Mouse (Mus musculus) adrenal gland, postnatal 10 days (tissue): ENCODE measurements around the gene Osbpl7. TPM values are rescaled to one million over a fixed set of nuclear protein-coding genes. Genes with fewer than 3 reads are reported as not detected.

Experiments
- DNase-seq: peaks from one replicate; pipeline ENCODE4 v3.0.0; 2021; ENCODE audit warnings: mixed read lengths
- microRNA-seq: library from miRNA; unstranded; fragments of <30 nt; microRNA quantifications from one replicate; pipeline ENCODE4 v1.2.0, GENCODE M21; 2021
- total RNA-seq, 2 experiments: library from RNA; stranded (reverse); gene quantifications; 2 replicates each; pipeline ENCODE4 v1.2.3; 2021

Gene Osbpl7
- total RNA-seq, 2 experiments from 2014 or later, result 10.2 to 13.2 TPM

- DNase-seq, result peak; percentile 61
Measured at GRCm38 (mm10) chr11:97082977-97083376, 32.5 kb downstream of the Osbpl7 start.

- DNase-seq, result peak; percentile 47
Measured at GRCm38 (mm10) chr11:97083401-97084140, 33.1 kb downstream of the Osbpl7 start.

GRCm38 (mm10) chr11:97084821-97085505 lies 34.5 kb downstream of the Osbpl7 start:
- DNase-seq, result no peak

- no peak for DNase-seq
Measured at GRCm38 (mm10) chr11:97086365-97086764, 35.9 kb downstream of the Osbpl7 start.

- no peak for DNase-seq
Measured at GRCm38 (mm10) chr11:97094600-97094999, 44.2 kb downstream of the Osbpl7 start.

- DNase-seq, result peak; percentile 57
Measured at GRCm38 (mm10) chr11:97098791-97099190, 48.4 kb downstream of the Osbpl7 start.

GRCm38 (mm10) chr11:97101722-97102121 lies 51.3 kb downstream of the Osbpl7 start:
- peak; percentile 86 for DNase-seq

GRCm38 (mm10) chr11:97103163-97104090 lies 53.0 kb downstream of the Osbpl7 start:
- DNase-seq, result no peak

- DNase-seq, result no peak
Measured at GRCm38 (mm10) chr11:97104091-97104483, 53.7 kb downstream of the Osbpl7 start.

GRCm38 (mm10) chr11:97108976-97109375 lies 58.5 kb downstream of the Osbpl7 start:
- no peak for DNase-seq

- no peak for DNase-seq
Measured at GRCm38 (mm10) chr11:97112519-97113125, 62.2 kb downstream of the Osbpl7 start.

GRCm38 (mm10) chr11:97114671-97115601 lies 64.5 kb downstream of the Osbpl7 start, which contains the start of gene Tbx21:
Gene Tbx21, minus strand, starts transcription at chr11:97115331.
- DNase-seq, result no peak

GRCm38 (mm10) chr11:97115797-97116196 lies 65.4 kb downstream of the Osbpl7 start:
- no peak for DNase-seq

Small RNA genes lying within 50 kb of the gene (microRNA-seq; reads per million reads assigned to microRNA genes)
- gene Mir8103, result not detected

Other genes with a start within 250 kb of the Osbpl7 start
- 100 to 1,000 TPM; 300 to 307 TPM for gene Nfe2l1, start 220.7 kb upstream of the Osbpl7 start, total RNA-seq
- 10 to 100 TPM; 45.5 to 50.3 TPM for gene Copz2, start 200.8 kb upstream of the Osbpl7 start, total RNA-seq
- 10 to 100 TPM; 54.1 to 54.9 TPM for gene Cdk5rap3, start 134.1 kb upstream of the Osbpl7 start, total RNA-seq
- under 1 TPM; 0.24 to 0.66 TPM for gene Prr15l, start 122.5 kb upstream of the Osbpl7 start, total RNA-seq
- 10 to 100 TPM; 29.1 to 32.5 TPM for gene Pnpo, start 106.6 kb upstream of the Osbpl7 start, total RNA-seq
- gene Sp2, start 67.7 kb upstream of the Osbpl7 start, total RNA-seq, result 10 to 100 TPM; 14.3 to 16.3 TPM
- gene Sp6, start 37.2 kb upstream of the Osbpl7 start, total RNA-seq, result under 1 TPM; 0.18 to 0.30 TPM
- 10 to 100 TPM; 22.5 to 25.9 TPM for gene Scrn2, start 20.7 kb upstream of the Osbpl7 start, total RNA-seq
- 1 to 10 TPM; 1.0 to 1.1 TPM for gene Lrrc46, start 9.2 kb upstream of the Osbpl7 start, total RNA-seq
- 100 to 1,000 TPM; 137 to 139 TPM for gene Mrpl10, start 9.1 kb upstream of the Osbpl7 start, total RNA-seq
- under 1 TPM; 0.21 to 0.64 TPM for gene Tbx21, start 64.7 kb downstream of the Osbpl7 start, total RNA-seq
- gene Tbkbp1, start 100.9 kb downstream of the Osbpl7 start, total RNA-seq, result 10 to 100 TPM; 20.9 to 25.4 TPM
- 100 to 1,000 TPM; 109 to 115 TPM for gene Kpnb1, start 137.3 kb downstream of the Osbpl7 start, total RNA-seq
- 10 to 100 TPM; 63.2 to 68.3 TPM for gene Npepps, start 230.0 kb downstream of the Osbpl7 start, total RNA-seq